Mouse (Mus musculus): ENCODE results near the gene Gm5741. TPM values are rescaled to one million over a fixed set of nuclear protein-coding genes. Genes with fewer than 3 reads are reported as not detected.

Gene Gm5741
- polyA plus RNA-seq, 1 experiment: 1.4 TPM

DNA sequence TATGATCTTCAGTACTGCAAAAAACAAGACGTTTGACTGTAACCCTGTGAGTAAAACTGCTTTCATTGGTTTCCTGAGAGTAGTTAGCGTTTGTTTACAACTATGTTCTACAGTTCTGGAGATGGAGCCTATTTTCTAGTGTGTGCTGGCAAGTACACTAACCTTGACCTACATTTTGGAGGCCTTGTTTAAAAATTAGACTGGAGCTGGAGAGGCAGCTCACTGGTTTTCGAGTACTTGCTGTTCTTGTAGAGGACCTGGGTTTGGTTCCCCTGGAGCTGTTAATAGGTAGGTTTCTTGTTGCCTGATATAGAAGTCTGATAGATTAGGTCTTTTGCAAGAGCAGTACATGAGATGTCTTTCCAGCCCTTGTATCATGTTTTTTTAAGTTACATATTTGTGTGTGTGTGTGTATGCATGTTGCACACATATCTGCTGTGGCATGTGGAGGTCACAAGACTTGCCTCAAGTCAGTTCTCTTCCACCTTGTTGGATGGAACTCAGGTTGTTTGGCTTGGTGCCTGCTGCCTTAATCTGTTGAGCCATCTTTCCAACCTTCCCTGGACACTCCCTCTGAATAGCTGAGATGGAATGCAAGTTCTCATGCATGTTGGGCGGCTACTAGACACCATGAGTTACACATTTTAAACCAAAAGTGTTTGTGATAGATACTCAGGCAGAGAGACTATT, 35.0 kb downstream of the Gm5741 start:
- Histone ChIP-seq H3K27ac (ENCODE audit: insufficient read depth, low read depth, low read length) (no peak overlapping the region), H3K27me3 (ENCODE audit: control insufficient read depth, insufficient read depth, low read length) (no peaks in the 10 kb centered on the region), H3K4me1 (ENCODE audit: control insufficient read depth, insufficient read depth, insufficient read length, low read length) (peaks cover 8% of the 10 kb centered on the region; the same call in 1 of the 2 replicates), H3K4me3 (ENCODE audit: low read depth, low read length) (no peak overlapping the region), H3K36me3 (ENCODE audit: control insufficient read depth, insufficient read depth, low read length) (peaks cover 26% of the 10 kb centered on the region)
- 61% methylated on average over 4 of the region's 4 CpGs for WGBS
- TF ChIP-seq POLR2A (IDR thresholded peaks at IDR 0.05; ENCODE audit: low read depth, low read length): no peak
- no peak for TF ChIP-seq CTCF (IDR thresholded peaks at IDR 0.05; ENCODE audit: extremely low read depth, insufficient read length, insufficient replicate concordance, low read depth, low read length)

DNA sequence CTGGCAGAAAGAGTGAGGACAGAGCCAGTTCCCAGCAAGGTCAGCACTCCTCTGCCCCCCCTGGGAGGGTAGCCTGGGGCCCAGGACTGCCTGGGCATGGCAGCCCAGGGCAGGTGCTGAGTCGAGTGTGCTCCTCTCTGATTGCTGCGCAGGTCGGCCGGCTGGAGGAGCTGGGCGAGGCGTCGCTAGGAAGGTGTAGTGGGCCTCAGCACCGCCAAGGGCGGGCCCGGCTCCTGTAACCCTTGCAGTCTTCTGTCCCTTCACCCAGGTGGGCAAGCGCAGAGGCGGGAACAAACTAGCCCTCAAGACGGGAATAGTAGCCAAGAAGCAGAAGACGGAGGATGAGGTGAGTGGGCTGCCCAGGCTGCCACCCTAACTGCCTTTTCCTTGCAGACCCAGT, 38.5 kb downstream of the Gm5741 start:
- 69% methylated on average over 14 of the region's 14 CpGs for WGBS
- no peak overlapping the region for H3K4me3 ChIP-seq (ENCODE audit: low read depth, low read length)
- H3K36me3 ChIP-seq (ENCODE audit: control insufficient read depth, insufficient read depth, low read length): peaks cover 26% of the 10 kb centered on the region
- no peaks in the 10 kb centered on the region for H3K27me3 ChIP-seq (ENCODE audit: control insufficient read depth, insufficient read depth, low read length)
- H3K4me1 ChIP-seq (ENCODE audit: control insufficient read depth, insufficient read depth, insufficient read length, low read length): peaks cover 15% of the 10 kb centered on the region
- H3K27ac ChIP-seq (ENCODE audit: insufficient read depth, low read depth, low read length): no peak overlapping the region
- TF ChIP-seq POLR2A (IDR thresholded peaks at IDR 0.05; ENCODE audit: low read depth, low read length) (no peak), CTCF (IDR thresholded peaks at IDR 0.05; ENCODE audit: extremely low read depth, insufficient read length, insufficient replicate concordance, low read depth, low read length) (no peak)

DNA sequence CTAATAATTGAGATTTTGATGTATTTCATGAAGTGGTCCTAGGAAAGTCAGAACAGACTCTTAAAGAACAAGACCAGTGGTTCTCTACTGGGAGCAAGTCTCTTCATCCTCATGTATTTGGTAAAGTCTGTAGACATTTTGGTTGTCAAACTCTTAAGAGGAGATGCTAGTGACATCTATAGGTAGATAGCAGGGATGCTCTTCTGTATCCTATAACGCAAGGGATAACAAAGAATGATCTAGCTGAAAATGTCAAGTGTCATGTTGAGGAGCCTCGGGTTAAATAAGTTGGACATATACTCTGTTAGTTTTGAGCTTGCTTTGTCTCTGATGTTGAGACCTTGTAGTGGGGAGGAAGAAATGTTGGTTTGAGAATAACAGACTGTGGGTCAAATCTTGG, 39.9 kb downstream of the Gm5741 start:
- TF ChIP-seq POLR2A (IDR thresholded peaks at IDR 0.05; ENCODE audit: low read depth, low read length) (no peak), CTCF (IDR thresholded peaks at IDR 0.05; ENCODE audit: extremely low read depth, insufficient read length, insufficient replicate concordance, low read depth, low read length) (no peak)
- Histone ChIP-seq H3K36me3 (ENCODE audit: control insufficient read depth, insufficient read depth, low read length) (peaks cover 26% of the 10 kb centered on the region), H3K27me3 (ENCODE audit: control insufficient read depth, insufficient read depth, low read length) (no peaks in the 10 kb centered on the region), H3K27ac (ENCODE audit: insufficient read depth, low read depth, low read length) (no peak overlapping the region), H3K4me3 (ENCODE audit: low read depth, low read length) (no peak overlapping the region), H3K4me1 (ENCODE audit: control insufficient read depth, insufficient read depth, insufficient read length, low read length) (peaks cover 19% of the 10 kb centered on the region)
- 4% methylated on average over 2 of the region's 2 CpGs for WGBS

DNA sequence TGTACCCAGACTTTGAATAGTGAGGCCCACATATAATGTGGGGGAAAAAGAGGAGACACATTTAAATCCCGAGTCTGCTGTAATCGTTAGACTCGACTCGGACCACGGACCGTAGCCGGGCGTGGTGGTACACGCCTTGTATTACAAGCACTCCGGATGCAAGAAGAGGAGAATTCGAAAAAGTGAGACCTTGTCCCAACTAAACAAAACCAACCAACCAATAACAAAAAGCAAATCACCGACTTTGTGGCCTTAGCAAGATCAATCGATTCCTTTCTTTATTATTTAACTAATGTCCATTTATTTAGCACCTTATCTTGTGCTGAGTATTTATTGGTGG, 40.3 kb downstream of the Gm5741 start:
- Histone ChIP-seq H3K4me1 (ENCODE audit: control insufficient read depth, insufficient read depth, insufficient read length, low read length) (peaks cover 19% of the 10 kb centered on the region), H3K27me3 (ENCODE audit: control insufficient read depth, insufficient read depth, low read length) (no peaks in the 10 kb centered on the region), H3K4me3 (ENCODE audit: low read depth, low read length) (peak overlapping the region; percentile 83), H3K27ac (ENCODE audit: insufficient read depth, low read depth, low read length) (peak overlapping the region; percentile 79), H3K36me3 (ENCODE audit: control insufficient read depth, insufficient read depth, low read length) (peaks cover 24% of the 10 kb centered on the region)
- TF ChIP-seq POLR2A (IDR thresholded peaks at IDR 0.05; ENCODE audit: low read depth, low read length) (no peak), CTCF (IDR thresholded peaks at IDR 0.05; ENCODE audit: extremely low read depth, insufficient read length, insufficient replicate concordance, low read depth, low read length) (no peak)
- WGBS: under 1% methylated on average over 13 of the region's 13 CpGs

DNA sequence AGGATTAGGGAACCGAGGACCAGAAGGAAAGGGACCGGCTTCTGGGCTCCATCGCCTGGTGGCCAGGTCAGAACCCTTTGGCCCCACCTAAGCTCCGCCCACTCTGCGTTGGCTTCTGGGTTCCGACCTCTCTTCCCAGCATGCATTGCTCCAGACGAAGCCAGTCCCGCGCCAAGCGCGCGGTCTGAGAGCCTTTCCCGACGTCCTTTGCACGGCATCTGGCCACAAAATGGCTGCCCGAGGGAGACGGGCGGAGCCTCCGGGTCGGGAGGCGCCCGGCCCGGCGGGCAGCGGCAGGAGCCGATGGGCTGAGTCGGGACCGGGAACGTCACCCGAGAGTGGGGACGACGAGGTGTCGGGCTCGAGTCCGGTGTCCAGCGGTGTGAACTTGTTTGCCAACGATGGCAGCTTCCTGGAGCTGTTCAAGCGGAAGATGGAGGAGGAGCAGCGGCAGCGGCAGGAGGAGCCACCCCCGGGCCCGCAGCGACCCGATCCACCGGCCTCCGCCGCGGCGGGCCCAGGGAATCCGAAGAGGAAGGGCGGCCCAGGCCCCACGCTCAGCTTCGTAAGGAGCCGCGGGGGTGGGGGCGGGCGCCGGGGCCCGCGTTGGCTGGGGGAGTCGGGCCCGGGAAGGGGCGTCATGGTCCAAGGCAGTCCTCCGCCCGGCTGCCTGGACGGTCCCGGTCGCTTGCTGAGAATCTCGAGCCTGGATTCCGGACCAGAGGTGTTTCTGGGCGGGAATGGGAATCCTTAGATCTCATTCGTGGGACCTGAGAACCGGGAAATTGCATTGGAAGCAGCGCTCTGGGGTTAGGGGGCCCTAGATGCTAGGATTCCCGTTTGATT, 40.9 kb downstream of the Gm5741 start, which contains the start of gene Trir:
Trir (plus strand) TSS at position 154 of the 846 bp plus-strand sequence.
- Histone ChIP-seq H3K27ac (ENCODE audit: insufficient read depth, low read depth, low read length) (peak within 1 kb of the TSS; percentile 79), H3K4me1 (ENCODE audit: control insufficient read depth, insufficient read depth, insufficient read length, low read length) (peaks cover 19% of the 10 kb centered on the region), H3K36me3 (ENCODE audit: control insufficient read depth, insufficient read depth, low read length) (peaks cover 23% of the 10 kb centered on the region), H3K4me3 (ENCODE audit: low read depth, low read length) (peak within 1 kb of the TSS; percentile 83), H3K27me3 (ENCODE audit: control insufficient read depth, insufficient read depth, low read length) (no peaks in the 10 kb centered on the region)
- peak; percentile 96 for TF ChIP-seq POLR2A (IDR thresholded peaks at IDR 0.05; ENCODE audit: low read depth, low read length)
- TF ChIP-seq CTCF (IDR thresholded peaks at IDR 0.05; ENCODE audit: extremely low read depth, insufficient read length, insufficient replicate concordance, low read depth, low read length): no peak
- WGBS: 0% methylated on average over 75 of the region's 75 CpGs

DNA sequence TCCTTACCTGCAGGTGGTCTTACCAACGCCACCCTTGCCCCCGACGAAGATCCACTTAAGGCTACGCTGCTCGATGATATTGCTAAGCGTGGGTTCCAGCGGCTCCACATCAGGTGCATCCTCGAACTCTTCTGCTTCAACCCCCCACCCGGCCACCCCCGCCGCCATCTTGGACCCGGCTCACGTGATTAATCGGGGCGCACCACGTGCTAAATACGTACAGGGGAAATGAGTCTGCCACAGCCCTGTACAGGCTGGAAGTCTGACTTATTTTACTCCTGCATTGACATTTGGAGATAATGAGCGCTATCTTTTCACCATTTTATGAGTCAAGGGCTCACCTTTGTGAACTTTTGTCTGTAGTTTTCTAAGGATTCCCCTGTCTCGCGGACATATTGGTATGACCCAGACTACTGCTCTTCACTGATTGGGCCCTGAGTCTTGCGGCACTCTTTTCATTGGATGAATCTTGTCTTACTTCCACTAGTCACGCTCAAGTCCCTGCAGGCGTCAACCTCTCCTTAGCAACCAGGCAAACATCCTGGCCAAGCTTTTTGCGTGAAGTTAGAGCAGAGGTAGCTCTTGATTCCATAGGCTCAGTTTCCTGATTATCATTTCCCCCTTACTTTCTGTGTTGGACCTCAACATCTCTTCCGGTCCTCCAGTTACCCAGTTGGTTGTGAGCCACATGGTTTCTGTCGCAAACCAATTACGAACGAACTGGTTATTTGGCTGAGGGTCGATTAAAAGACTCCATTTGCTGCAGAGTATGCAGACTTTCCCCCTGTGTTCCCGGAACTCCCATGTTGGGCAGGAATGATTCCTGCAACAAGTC, 42.5 kb downstream of the Gm5741 start, which contains the start of gene Asna1:
Asna1 (minus strand) TSS at position 184 of the 835 bp plus-strand sequence.
- TF ChIP-seq POLR2A (IDR thresholded peaks at IDR 0.05; ENCODE audit: low read depth, low read length) (peak; percentile 39; the same call in 1 of the 2 replicates), CTCF (IDR thresholded peaks at IDR 0.05; ENCODE audit: extremely low read depth, insufficient read length, insufficient replicate concordance, low read depth, low read length) (no peak)
- 1% methylated on average over 30 of the region's 30 CpGs for WGBS
- H3K4me3 ChIP-seq (ENCODE audit: low read depth, low read length): peak within 1 kb of the TSS; percentile 83
- no peaks in the 10 kb centered on the region for H3K27me3 ChIP-seq (ENCODE audit: control insufficient read depth, insufficient read depth, low read length)
- H3K27ac ChIP-seq (ENCODE audit: insufficient read depth, low read depth, low read length): peak within 1 kb of the TSS; percentile 75
- H3K4me1 ChIP-seq (ENCODE audit: control insufficient read depth, insufficient read depth, insufficient read length, low read length): peaks cover 19% of the 10 kb centered on the region
- peaks cover 21% of the 10 kb centered on the region for H3K36me3 ChIP-seq (ENCODE audit: control insufficient read depth, insufficient read depth, low read length)

Data from small intestine, adult 2 months (tissue).